Mouse (Mus musculus): Measurements from ENCODE around the gene Eid1. TPM values are rescaled to one million over a fixed set of nuclear protein-coding genes. Genes with fewer than 3 reads are reported as not detected.

The Eid1 gene
- polyA plus RNA-seq, 1 experiment from 2014 or later: 120 TPM

DNA sequence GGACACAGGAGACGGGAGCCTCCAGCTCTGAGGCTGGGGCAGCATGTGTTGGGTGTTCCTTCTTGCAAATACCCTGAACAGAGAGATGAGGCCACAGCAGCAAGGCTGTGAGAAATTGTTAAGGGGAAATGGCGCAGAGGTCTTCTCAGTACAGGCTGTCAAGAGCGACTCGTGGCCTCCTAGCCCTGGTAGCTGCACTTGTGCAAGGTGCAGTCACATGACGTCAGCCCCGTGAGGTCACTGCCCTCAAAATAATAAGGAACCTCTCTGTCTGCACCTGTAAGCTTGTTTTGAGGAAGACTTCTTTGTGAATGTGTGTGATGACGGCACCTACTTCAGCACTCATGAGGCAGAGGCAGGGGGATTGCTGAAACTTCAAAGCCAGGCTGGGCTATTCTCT, 11.0 kb downstream of the Eid1 start:
- TF ChIP-seq CTCF (IDR thresholded peaks at IDR 0.05; ENCODE audit: low read depth): no peak
- H3K9ac ChIP-seq (ENCODE audit: low read depth, low read length): no peak overlapping the region
- H3K4me1 ChIP-seq (replicated peaks; ENCODE audit: insufficient read depth, low read length): 0 out of 2 replicates have a peak, but pooled peaks cover 3% of the 10 kb centered on the region
- ATAC-seq (replicated peaks; ENCODE audit: low FRiP score, low read depth) (no peak), DNase-seq (ENCODE audit: low spot score) (no peak)
- H3K27me3 ChIP-seq (ENCODE audit: insufficient read depth, low read length): no peaks in the 10 kb centered on the region
- no peak overlapping the region for H3K4me3 ChIP-seq (replicated peaks; ENCODE audit: low read depth, low read length)
- H3K36me3 ChIP-seq (ENCODE audit: insufficient read depth, low read length): no peaks in the 10 kb centered on the region
- WGBS: 82% methylated on average over 7 of the region's 7 CpGs
- H3K9me3 ChIP-seq (replicated peaks; ENCODE audit: low read length): no peaks in the 10 kb centered on the region
- no peak overlapping the region for H3K27ac ChIP-seq
- no peak overlapping the region for H3K4me2 ChIP-seq (ENCODE audit: low read length)

GRCm38 (mm10) chr2:125684559-125685440, 11.9 kb downstream of the Eid1 start:
- TF ChIP-seq CTCF (IDR thresholded peaks at IDR 0.05; ENCODE audit: low read depth): no peak
- Histone ChIP-seq H3K36me3 (ENCODE audit: insufficient read depth, low read length) (no peaks in the 10 kb centered on the region), H3K9ac (ENCODE audit: low read depth, low read length) (no peak overlapping the region), H3K4me1 (replicated peaks; ENCODE audit: insufficient read depth, low read length) (0 out of 2 replicates have a peak, but pooled peaks cover 3% of the 10 kb centered on the region), H3K9me3 (replicated peaks; ENCODE audit: low read length) (no peaks in the 10 kb centered on the region), H3K4me2 (ENCODE audit: low read length) (no peak overlapping the region), H3K4me3 (replicated peaks; ENCODE audit: low read depth, low read length) (no peak overlapping the region), H3K27me3 (ENCODE audit: insufficient read depth, low read length) (no peaks in the 10 kb centered on the region), H3K27ac (no peak overlapping the region)
- DNase-seq (ENCODE audit: low spot score) (no peak), ATAC-seq (replicated peaks; ENCODE audit: low FRiP score, low read depth) (no peak)
- 63% methylated on average over 10 of the region's 10 CpGs for whole genome bisulfite sequencing

DNA sequence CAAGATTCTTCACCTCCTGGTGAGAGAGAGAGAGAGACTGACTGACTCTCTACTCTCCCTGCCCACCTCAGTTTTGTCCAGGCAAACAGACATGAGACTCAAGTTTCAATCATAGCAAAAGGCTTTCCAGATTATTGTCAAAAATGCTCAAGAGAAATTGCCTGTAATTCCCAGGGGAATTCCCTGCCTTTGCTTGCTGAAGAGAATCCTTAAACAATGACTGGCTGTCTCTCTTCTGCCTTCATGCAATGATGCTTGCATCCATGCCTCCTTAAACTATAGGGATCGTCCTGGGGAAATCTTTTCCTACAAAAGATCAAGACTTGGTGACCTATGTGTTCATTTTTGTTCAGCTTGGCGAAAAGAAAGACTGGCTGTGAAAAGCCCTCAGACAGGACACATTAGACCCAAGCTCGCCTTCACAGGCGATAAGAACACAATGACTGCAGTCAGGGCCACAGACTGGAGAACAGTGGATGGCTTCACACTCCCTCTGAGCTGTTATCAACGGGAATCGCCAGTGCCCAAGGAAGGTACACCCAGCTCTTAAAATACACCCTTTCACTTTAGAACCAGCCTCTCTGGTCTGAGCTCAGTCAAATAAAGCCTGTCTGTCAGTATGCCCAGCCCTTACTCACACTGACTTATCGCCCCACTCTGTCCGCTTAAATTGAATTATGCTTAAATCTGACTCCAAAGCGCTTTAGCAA, 12.7 kb downstream of the Eid1 start:
- H3K27me3 ChIP-seq (ENCODE audit: insufficient read depth, low read length): no peaks in the 10 kb centered on the region
- H3K9ac ChIP-seq (ENCODE audit: low read depth, low read length): no peak overlapping the region
- H3K4me1 ChIP-seq (replicated peaks; ENCODE audit: insufficient read depth, low read length): 0 out of 2 replicates have a peak, but pooled peaks cover 3% of the 10 kb centered on the region
- no peaks in the 10 kb centered on the region for H3K9me3 ChIP-seq (replicated peaks; ENCODE audit: low read length)
- ATAC-seq (replicated peaks; ENCODE audit: low FRiP score, low read depth): no peak
- no peak overlapping the region for H3K4me3 ChIP-seq (replicated peaks; ENCODE audit: low read depth, low read length)
- no peak overlapping the region for H3K27ac ChIP-seq
- 73% methylated on average over 9 of the region's 9 CpGs for WGBS
- no peak for DNase-seq (ENCODE audit: low spot score)
- no peak for TF ChIP-seq CTCF (IDR thresholded peaks at IDR 0.05; ENCODE audit: low read depth)
- no peaks in the 10 kb centered on the region for H3K36me3 ChIP-seq (ENCODE audit: insufficient read depth, low read length)
- no peak overlapping the region for H3K4me2 ChIP-seq (ENCODE audit: low read length)

DNA sequence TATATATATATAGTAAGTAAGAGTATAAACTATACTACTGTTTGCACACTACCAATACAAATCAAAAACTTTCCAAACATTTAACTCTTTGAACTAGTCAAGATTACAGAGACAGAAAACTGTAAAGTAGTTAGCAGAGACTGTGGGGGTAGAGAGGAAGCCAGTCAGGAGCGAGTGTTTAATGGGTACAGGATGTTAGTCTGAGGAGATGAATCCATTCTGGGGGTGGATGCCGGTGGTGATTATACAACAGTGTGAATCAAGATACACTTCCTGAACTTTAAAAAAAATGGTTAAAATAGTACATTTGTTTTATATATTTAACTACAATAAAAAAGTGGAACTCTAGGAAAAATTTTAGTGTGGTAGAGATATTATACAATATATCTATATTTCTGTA, 19.1 kb downstream of the Eid1 start:
- Histone ChIP-seq H3K4me3 (replicated peaks; ENCODE audit: low read depth, low read length) (no peak overlapping the region), H3K9me3 (replicated peaks; ENCODE audit: low read length) (no peaks in the 10 kb centered on the region), H3K4me2 (ENCODE audit: low read length) (no peak overlapping the region), H3K27me3 (ENCODE audit: insufficient read depth, low read length) (no peaks in the 10 kb centered on the region), H3K9ac (ENCODE audit: low read depth, low read length) (no peak overlapping the region), H3K4me1 (replicated peaks; ENCODE audit: insufficient read depth, low read length) (no peaks in the 10 kb centered on the region; the same call in 1 of the 2 replicates), H3K36me3 (ENCODE audit: insufficient read depth, low read length) (no peaks in the 10 kb centered on the region), H3K27ac (no peak overlapping the region)
- WGBS: 50% methylated on average over 2 of the region's 2 CpGs
- DNase-seq (ENCODE audit: low spot score) (no peak), ATAC-seq (replicated peaks; ENCODE audit: low FRiP score, low read depth) (no peak)
- TF ChIP-seq CTCF (IDR thresholded peaks at IDR 0.05; ENCODE audit: low read depth): no peak

DNA sequence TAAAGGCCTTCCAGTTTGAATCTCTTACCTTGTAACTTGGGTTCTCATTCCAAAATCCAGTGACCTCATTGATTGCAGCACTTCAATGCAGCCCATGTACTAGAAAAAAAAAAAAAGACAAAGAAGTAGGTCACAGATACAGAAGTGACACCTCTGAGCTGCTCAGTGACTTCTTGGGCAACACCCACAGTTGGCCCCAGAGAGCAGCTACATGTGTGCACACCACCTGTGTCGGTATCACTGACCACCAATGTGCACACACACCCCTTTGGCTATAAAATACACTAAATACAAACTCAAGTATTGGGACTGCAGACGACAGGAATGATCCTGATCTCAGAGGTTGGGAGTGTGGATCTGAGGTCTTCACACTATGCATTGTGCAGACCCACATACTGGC, 21.9 kb downstream of the Eid1 start:
- no peak for TF ChIP-seq CTCF (IDR thresholded peaks at IDR 0.05; ENCODE audit: low read depth)
- ATAC-seq (replicated peaks; ENCODE audit: low FRiP score, low read depth): no peak
- H3K9ac ChIP-seq (ENCODE audit: low read depth, low read length): no peak overlapping the region

GRCm38 (mm10) chr2:125696219-125696618, 23.3 kb downstream of the Eid1 start:
- no peaks in the 10 kb centered on the region for H3K27me3 ChIP-seq (ENCODE audit: insufficient read depth, low read length)
- H3K9ac ChIP-seq (ENCODE audit: low read depth, low read length): no peak overlapping the region
- H3K9me3 ChIP-seq (replicated peaks; ENCODE audit: low read length): no peaks in the 10 kb centered on the region
- H3K36me3 ChIP-seq (ENCODE audit: insufficient read depth, low read length): no peaks in the 10 kb centered on the region
- WGBS: 73% methylated on average over 2 of the region's 2 CpGs
- TF ChIP-seq CTCF (IDR thresholded peaks at IDR 0.05; ENCODE audit: low read depth): no peak
- no peak overlapping the region for H3K27ac ChIP-seq
- DNase-seq (ENCODE audit: low spot score) (peak; percentile 61), ATAC-seq (replicated peaks; ENCODE audit: low FRiP score, low read depth) (no peak)
- H3K4me3 ChIP-seq (replicated peaks; ENCODE audit: low read depth, low read length): no peak overlapping the region
- H3K4me1 ChIP-seq (replicated peaks; ENCODE audit: insufficient read depth, low read length): no peaks in the 10 kb centered on the region; the same call in 1 of the 2 replicates
- no peak overlapping the region for H3K4me2 ChIP-seq (ENCODE audit: low read length)

More for the DNA sequence above, 21.9 kb downstream of the Eid1 start:
- Histone ChIP-seq H3K4me1 (replicated peaks; ENCODE audit: insufficient read depth, low read length) (no peaks in the 10 kb centered on the region; the same call in 1 of the 2 replicates), H3K4me3 (replicated peaks; ENCODE audit: low read depth, low read length) (no peak overlapping the region), H3K4me2 (ENCODE audit: low read length) (no peak overlapping the region), H3K27me3 (ENCODE audit: insufficient read depth, low read length) (no peaks in the 10 kb centered on the region), H3K36me3 (ENCODE audit: insufficient read depth, low read length) (no peaks in the 10 kb centered on the region), H3K9me3 (replicated peaks; ENCODE audit: low read length) (no peaks in the 10 kb centered on the region), H3K27ac (no peak overlapping the region)
- WGBS: 87% methylated on average over 2 of the region's 2 CpGs
- no peak for DNase-seq (ENCODE audit: low spot score)

Measured in kidney, postnatal 0 days (tissue).